Mouse (Mus musculus): ENCODE measurements around the gene Ephb1. TPM values are rescaled to one million over a fixed set of nuclear protein-coding genes. Genes with fewer than 3 reads are reported as not detected.

Ephb1 gene
- polyA plus RNA-seq, 1 experiment from 2014 or later, result 0.87 TPM

DNA sequence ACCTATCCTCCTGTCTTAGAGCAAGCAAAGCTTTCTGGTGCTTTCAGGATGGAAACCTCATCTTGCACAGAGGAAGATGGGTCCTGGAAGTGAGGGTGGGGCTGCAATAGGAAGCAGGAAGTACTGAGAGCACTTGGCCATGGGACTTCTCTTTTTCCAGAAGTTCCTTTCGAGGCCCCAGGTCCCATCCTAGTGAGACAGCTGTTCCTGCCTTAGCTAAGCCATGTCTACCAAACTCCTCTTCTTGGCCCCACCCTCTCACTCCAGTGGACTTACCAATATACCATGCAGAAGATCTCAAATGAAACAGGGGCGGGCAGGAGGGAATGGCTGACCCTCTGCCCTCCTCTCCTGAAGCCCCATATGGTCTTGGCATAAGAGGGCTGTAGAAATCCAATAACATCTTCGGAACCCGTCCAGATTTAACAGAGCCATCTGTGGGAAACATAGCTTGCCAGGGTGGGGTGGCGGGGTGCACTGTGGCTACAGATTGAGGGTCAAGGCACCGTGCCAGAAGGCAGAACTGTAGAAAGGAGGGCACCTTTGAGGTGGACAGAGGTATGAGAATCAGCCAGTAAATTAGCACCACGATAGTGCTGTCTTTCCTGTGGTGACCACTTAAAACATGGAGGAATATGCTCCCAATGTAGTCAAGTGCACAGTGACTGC lies 48.9 kb downstream of the Ephb1 start:
- DNase-seq (ENCODE audit: low spot score), result no peak

DNA sequence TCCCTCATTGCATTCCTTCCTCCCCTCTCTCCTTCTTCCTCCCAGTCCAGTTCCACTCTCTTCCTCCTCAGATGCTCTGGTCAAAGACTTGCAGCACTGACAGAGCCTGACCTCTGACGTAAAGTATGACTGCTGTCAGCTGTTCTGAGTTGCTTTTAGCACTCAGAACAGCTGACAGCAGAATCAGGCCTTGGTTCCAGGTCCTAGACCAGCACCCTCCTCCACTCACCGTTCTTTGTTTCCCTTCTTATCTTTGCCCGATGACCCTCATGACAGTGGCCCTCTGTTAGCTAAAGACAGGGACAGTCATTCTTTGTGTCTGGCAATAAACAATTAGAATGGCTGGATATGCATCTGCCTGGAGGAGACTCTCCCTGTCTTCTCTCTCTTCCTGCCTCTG lies 49.7 kb downstream of the Ephb1 start:
- Histone ChIP-seq H3K4me1 (ENCODE audit: insufficient read depth, low read depth, low read length) (no peaks in the 10 kb centered on the region; the same call in 1 of the 2 replicates), H3K36me3 (ENCODE audit: insufficient read depth, low read length) (no peaks in the 10 kb centered on the region), H3K9me3 (ENCODE audit: low read length) (no peaks in the 10 kb centered on the region), H3K4me2 (replicated peaks; ENCODE audit: low read depth, low read length) (no peak overlapping the region), H3K27ac (ENCODE audit: low read length) (no peak overlapping the region), H3K4me3 (ENCODE audit: low read depth, low read length) (no peak overlapping the region), H3K9ac (replicated peaks; ENCODE audit: low read depth) (no peak overlapping the region), H3K27me3 (replicated peaks; ENCODE audit: insufficient read depth, low read length) (no peaks in the 10 kb centered on the region)
- DNase-seq (ENCODE audit: low spot score) (no peak), ATAC-seq (no peak)
- 32% methylated on average over 3 of the region's 3 CpGs for WGBS
- TF ChIP-seq CTCF (IDR thresholded peaks at IDR 0.05) (no peak), EP300 (IDR thresholded peaks at IDR 0.05) (no peak)

More for the DNA sequence above, 48.9 kb downstream of the Ephb1 start:
- 77% methylated on average over 7 of the region's 7 CpGs for WGBS
- no peaks in the 10 kb centered on the region for H3K27me3 ChIP-seq (replicated peaks; ENCODE audit: insufficient read depth, low read length)
- H3K9me3 ChIP-seq (ENCODE audit: low read length), result no peaks in the 10 kb centered on the region
- H3K36me3 ChIP-seq (ENCODE audit: insufficient read depth, low read length), result no peaks in the 10 kb centered on the region
- no peaks in the 10 kb centered on the region; the same call in 1 of the 2 replicates for H3K4me1 ChIP-seq (ENCODE audit: insufficient read depth, low read depth, low read length)
- no peak for ATAC-seq
- H3K4me2 ChIP-seq (replicated peaks; ENCODE audit: low read depth, low read length), result no peak overlapping the region
- no peak overlapping the region for H3K4me3 ChIP-seq (ENCODE audit: low read depth, low read length)
- H3K27ac ChIP-seq (ENCODE audit: low read length), result no peak overlapping the region
- no peak for TF ChIP-seq EP300 (IDR thresholded peaks at IDR 0.05)
- TF ChIP-seq CTCF (IDR thresholded peaks at IDR 0.05), result no peak
- H3K9ac ChIP-seq (replicated peaks; ENCODE audit: low read depth), result no peak overlapping the region

GRCm38 (mm10) chr9:102303882-102304281 lies 50.6 kb downstream of the Ephb1 start:
- Histone ChIP-seq H3K4me1 (ENCODE audit: insufficient read depth, low read depth, low read length) (no peaks in the 10 kb centered on the region; the same call in 1 of the 2 replicates), H3K9me3 (ENCODE audit: low read length) (no peaks in the 10 kb centered on the region), H3K36me3 (ENCODE audit: insufficient read depth, low read length) (no peaks in the 10 kb centered on the region), H3K27ac (ENCODE audit: low read length) (no peak overlapping the region), H3K4me2 (replicated peaks; ENCODE audit: low read depth, low read length) (no peak overlapping the region), H3K4me3 (ENCODE audit: low read depth, low read length) (no peak overlapping the region), H3K27me3 (replicated peaks; ENCODE audit: insufficient read depth, low read length) (no peaks in the 10 kb centered on the region), H3K9ac (replicated peaks; ENCODE audit: low read depth) (no peak overlapping the region)
- DNase-seq (ENCODE audit: low spot score), result no peak
- ATAC-seq, result no peak
- 64% methylated on average over 13 of the region's 13 CpGs for WGBS
- TF ChIP-seq EP300 (IDR thresholded peaks at IDR 0.05) (no peak), CTCF (IDR thresholded peaks at IDR 0.05) (no peak)

- Histone ChIP-seq H3K27ac (ENCODE audit: low read length) (no peak overlapping the region), H3K4me1 (ENCODE audit: insufficient read depth, low read depth, low read length) (no peaks in the 10 kb centered on the region; the same call in 1 of the 2 replicates), H3K9me3 (ENCODE audit: low read length) (no peaks in the 10 kb centered on the region), H3K4me3 (ENCODE audit: low read depth, low read length) (no peak overlapping the region), H3K27me3 (replicated peaks; ENCODE audit: insufficient read depth, low read length) (no peaks in the 10 kb centered on the region), H3K9ac (replicated peaks; ENCODE audit: low read depth) (no peak overlapping the region), H3K36me3 (ENCODE audit: insufficient read depth, low read length) (no peaks in the 10 kb centered on the region), H3K4me2 (replicated peaks; ENCODE audit: low read depth, low read length) (no peak overlapping the region)
- no peak for ATAC-seq
- 75% methylated on average over 4 of the region's 4 CpGs for WGBS
- TF ChIP-seq CTCF (IDR thresholded peaks at IDR 0.05), result no peak
- no peak for TF ChIP-seq EP300 (IDR thresholded peaks at IDR 0.05)
- DNase-seq (ENCODE audit: low spot score), result no peak
These were observed 53.5 kb downstream of the Ephb1 start for GRCm38 (mm10) chr9:102300985-102301384.

GRCm38 (mm10) chr9:102298741-102299140 lies 55.8 kb downstream of the Ephb1 start:
- ATAC-seq, result no peak
- no peak overlapping the region for H3K9ac ChIP-seq (replicated peaks; ENCODE audit: low read depth)
- TF ChIP-seq CTCF (IDR thresholded peaks at IDR 0.05), result no peak
- TF ChIP-seq EP300 (IDR thresholded peaks at IDR 0.05), result no peak
- H3K4me3 ChIP-seq (ENCODE audit: low read depth, low read length), result no peak overlapping the region
- no peak overlapping the region for H3K4me2 ChIP-seq (replicated peaks; ENCODE audit: low read depth, low read length)
- H3K9me3 ChIP-seq (ENCODE audit: low read length), result no peaks in the 10 kb centered on the region
- H3K27ac ChIP-seq (ENCODE audit: low read length), result no peak overlapping the region
- 80% methylated on average over 8 of the region's 8 CpGs for WGBS
- H3K4me1 ChIP-seq (ENCODE audit: insufficient read depth, low read depth, low read length), result no peaks in the 10 kb centered on the region
- no peaks in the 10 kb centered on the region for H3K36me3 ChIP-seq (ENCODE audit: insufficient read depth, low read length)
- H3K27me3 ChIP-seq (replicated peaks; ENCODE audit: insufficient read depth, low read length), result no peaks in the 10 kb centered on the region
- no peak for DNase-seq (ENCODE audit: low spot score)

- no peaks in the 10 kb centered on the region for H3K36me3 ChIP-seq (ENCODE audit: insufficient read depth, low read length)
- no peak overlapping the region for H3K27ac ChIP-seq (ENCODE audit: low read length)
- no peak for TF ChIP-seq EP300 (IDR thresholded peaks at IDR 0.05)
- no peak for TF ChIP-seq CTCF (IDR thresholded peaks at IDR 0.05)
- H3K4me3 ChIP-seq (ENCODE audit: low read depth, low read length), result no peak overlapping the region
- no peak for DNase-seq (ENCODE audit: low spot score)
- no peak overlapping the region for H3K4me2 ChIP-seq (replicated peaks; ENCODE audit: low read depth, low read length)
- no peak overlapping the region for H3K9ac ChIP-seq (replicated peaks; ENCODE audit: low read depth)
- 73% methylated on average over 5 of the region's 5 CpGs for WGBS
- H3K9me3 ChIP-seq (ENCODE audit: low read length), result no peaks in the 10 kb centered on the region
- no peaks in the 10 kb centered on the region for H3K27me3 ChIP-seq (replicated peaks; ENCODE audit: insufficient read depth, low read length)
- no peaks in the 10 kb centered on the region for H3K4me1 ChIP-seq (ENCODE audit: insufficient read depth, low read depth, low read length)
- no peak for ATAC-seq
These were observed 56.5 kb downstream of the Ephb1 start for GRCm38 (mm10) chr9:102297986-102298385.
